Mouse (Mus musculus) testis, adult 2 months (tissue): ENCODE measurements around the gene Sertad2. TPM values are rescaled to one million over a fixed set of nuclear protein-coding genes. Genes with fewer than 3 reads are reported as not detected.

Experiments used
- H3K27ac ChIP-seq: fragments of 200-500 bp; 2 replicates; pipeline ENCODE4 v1.5.1; 2012; ENCODE audit warnings: low read depth, low read length; ENCODE audit not compliant: control insufficient read depth, insufficient read depth
- H3K27me3 ChIP-seq: fragments of 200-500 bp; 2 replicates; pipeline ENCODE4 v1.6.1; 2012; ENCODE audit warnings: mild to moderate bottlenecking, low read length, moderate library complexity; ENCODE audit not compliant: control insufficient read depth, insufficient read depth
- H3K36me3 ChIP-seq: fragments of 200-500 bp; 2 replicates; pipeline ENCODE4 v1.6.1; 2012; ENCODE audit warnings: mild to moderate bottlenecking, low read length; ENCODE audit not compliant: control insufficient read depth, insufficient read depth
- H3K4me1 ChIP-seq: fragments of 200-500 bp; 2 replicates; pipeline ENCODE4 v1.6.1; 2012; ENCODE audit warnings: low read length; ENCODE audit not compliant: control insufficient read depth, insufficient read depth
- H3K4me3 ChIP-seq: fragments of 200-500 bp; 2 replicates; pipeline ENCODE4 v1.5.1; 2012; ENCODE audit warnings: low read depth, mild to moderate bottlenecking, low read length, moderate library complexity, mixed read lengths; ENCODE audit not compliant: control insufficient read depth
- CTCF ChIP-seq: fragments of 200-500 bp; IDR thresholded peaks from 2 replicates; pipeline ENCODE4 v1.5.1; 2012; ENCODE audit warnings: low read depth, mild to moderate bottlenecking, inconsistent platforms, low read length, moderate library complexity; ENCODE audit not compliant: control insufficient read depth, insufficient read depth, insufficient replicate concordance
- POLR2A ChIP-seq: fragments of 200-500 bp; IDR thresholded peaks from 2 replicates; pipeline ENCODE4 v1.6.1; 2012; ENCODE audit warnings: low read depth, mild to moderate bottlenecking, inconsistent platforms, low read length, moderate library complexity; ENCODE audit not compliant: control insufficient read depth
- polyA plus RNA-seq: library from polyadenylated mRNA; depleted of rRNA; stranded (reverse); fragments of >200 nt; gene quantifications from 2 replicates; pipeline ENCODE4 v1.2.3, GENCODE M21; 2012

Sertad2 gene
- polyA plus RNA-seq, 1 experiment = 148 TPM

- no peaks in the 10 kb centered on the region for H3K4me1 ChIP-seq
- no peak overlapping the region for H3K27ac ChIP-seq
- no peaks in the 10 kb centered on the region for H3K36me3 ChIP-seq
- no peak overlapping the region for H3K4me3 ChIP-seq
- TF ChIP-seq POLR2A = no peak
- no peak for TF ChIP-seq CTCF
- H3K27me3 ChIP-seq = no peaks in the 10 kb centered on the region
Measured at GRCm38 (mm10) chr11:20586180-20586579, 43.1 kb downstream of the Sertad2 start.

DNA sequence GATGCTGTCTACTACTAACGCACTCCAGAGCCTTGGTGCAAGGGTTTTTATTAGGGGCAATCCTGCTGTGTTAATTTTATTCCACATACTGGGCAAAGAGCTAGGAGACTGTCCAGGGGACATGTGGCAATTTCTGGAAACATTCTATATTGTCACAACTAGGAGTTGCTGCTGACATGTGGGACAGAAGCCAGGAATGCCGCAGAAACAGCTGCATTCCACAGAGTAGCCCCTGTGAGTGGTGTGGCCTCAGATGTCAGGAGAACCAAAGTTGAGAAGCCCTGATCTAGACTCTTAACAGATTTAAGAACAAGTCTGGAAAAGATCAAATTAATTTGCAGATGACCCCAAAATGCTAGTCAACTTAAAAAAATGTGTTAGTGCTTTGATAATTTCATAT, 46.3 kb downstream of the Sertad2 start:
- H3K4me1 ChIP-seq = no peaks in the 10 kb centered on the region
- H3K4me3 ChIP-seq = no peak overlapping the region
- H3K36me3 ChIP-seq = no peaks in the 10 kb centered on the region
- H3K27ac ChIP-seq = no peak overlapping the region
- TF ChIP-seq CTCF = no peak
- no peak for TF ChIP-seq POLR2A
- no peaks in the 10 kb centered on the region for H3K27me3 ChIP-seq

- no peaks in the 10 kb centered on the region for H3K4me1 ChIP-seq
- TF ChIP-seq POLR2A (no peak), CTCF (no peak)
- H3K36me3 ChIP-seq = no peaks in the 10 kb centered on the region
- H3K27ac ChIP-seq = no peak overlapping the region
- no peaks in the 10 kb centered on the region for H3K27me3 ChIP-seq
- H3K4me3 ChIP-seq = no peak overlapping the region
Measured at GRCm38 (mm10) chr11:20592010-20592409, 49.0 kb downstream of the Sertad2 start.

- H3K27ac ChIP-seq = no peak overlapping the region
- no peaks in the 10 kb centered on the region for H3K4me1 ChIP-seq
- TF ChIP-seq POLR2A (no peak), CTCF (no peak)
- no peaks in the 10 kb centered on the region for H3K27me3 ChIP-seq
- no peaks in the 10 kb centered on the region for H3K36me3 ChIP-seq
- H3K4me3 ChIP-seq = no peak overlapping the region
Measured at GRCm38 (mm10) chr11:20594229-20595201, 51.5 kb downstream of the Sertad2 start.

- Histone ChIP-seq H3K27ac (no peak overlapping the region), H3K4me1 (no peaks in the 10 kb centered on the region), H3K27me3 (no peaks in the 10 kb centered on the region), H3K36me3 (no peaks in the 10 kb centered on the region), H3K4me3 (no peak overlapping the region)
- TF ChIP-seq CTCF (no peak), POLR2A (no peak)
Measured at GRCm38 (mm10) chr11:20603066-20603812, 60.2 kb downstream of the Sertad2 start.

DNA sequence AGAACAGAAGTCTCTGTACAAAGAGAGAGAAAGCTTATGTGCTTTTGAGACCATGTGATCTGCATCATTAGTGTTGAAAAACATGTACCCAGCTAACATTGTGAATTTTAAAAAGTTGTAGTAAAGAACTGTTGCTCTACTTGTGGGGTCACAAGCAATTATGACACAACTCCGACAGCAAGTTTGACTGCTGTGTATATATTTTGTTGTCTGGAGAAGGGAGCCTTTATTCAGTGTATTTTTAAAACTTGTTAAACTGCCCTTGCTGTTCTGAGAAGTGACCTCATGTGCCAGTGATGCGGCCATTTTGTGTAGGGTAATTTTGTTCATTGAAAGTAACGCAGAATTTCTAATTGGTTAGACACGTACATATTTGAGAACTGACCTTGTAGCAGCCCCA, 61.1 kb downstream of the Sertad2 start:
- TF ChIP-seq CTCF (no peak), POLR2A (no peak)
- Histone ChIP-seq H3K4me3 (no peak overlapping the region), H3K27me3 (no peaks in the 10 kb centered on the region), H3K27ac (no peak overlapping the region), H3K4me1 (no peaks in the 10 kb centered on the region), H3K36me3 (no peaks in the 10 kb centered on the region)

- Histone ChIP-seq H3K27ac (no peak overlapping the region), H3K4me1 (no peaks in the 10 kb centered on the region), H3K36me3 (no peaks in the 10 kb centered on the region), H3K4me3 (no peak overlapping the region), H3K27me3 (no peaks in the 10 kb centered on the region)
- no peak for TF ChIP-seq CTCF
- no peak for TF ChIP-seq POLR2A
Measured at GRCm38 (mm10) chr11:20605613-20606012, 62.6 kb downstream of the Sertad2 start.
